Mouse (Mus musculus) heart, adult 2 months (tissue): ENCODE results near the gene Hspa2. TPM values are rescaled to one million over a fixed set of nuclear protein-coding genes. Genes with fewer than 3 reads are reported as not detected.

Experiments used
- DNase-seq, 2 experiments: peaks; one replicate each; pipeline ENCODE4 v3.0.0; 2021
- H3K27ac ChIP-seq: fragments of 200-600 bp; 2 replicates; pipeline ENCODE4 v1.8.1; 2022
- H3K27me3 ChIP-seq: fragments of 200-500 bp; 2 replicates; pipeline ENCODE4 v1.6.1; 2012; ENCODE audit warnings: mild to moderate bottlenecking, low read length, inconsistent platforms, mixed read lengths; ENCODE audit not compliant: control insufficient read depth, insufficient read depth
- H3K36me3 ChIP-seq: fragments of 200-500 bp; 2 replicates; pipeline ENCODE4 v1.6.1; 2012; ENCODE audit warnings: low read length, inconsistent platforms; ENCODE audit not compliant: control insufficient read depth, insufficient read depth
- H3K4me1 ChIP-seq: fragments of 200-500 bp; 2 replicates; pipeline ENCODE4 v1.6.1; 2011; ENCODE audit warnings: low read length; ENCODE audit not compliant: control insufficient read depth, insufficient read depth
- H3K4me3 ChIP-seq: fragments of 200-600 bp; 2 replicates; pipeline ENCODE4 v1.8.1; 2022
- H3K79me2 ChIP-seq: fragments of 200-500 bp; replicated peaks from 2 replicates; pipeline ENCODE4 v1.6.1; 2012; ENCODE audit warnings: mild to moderate bottlenecking, inconsistent platforms, low read length, moderate library complexity, mixed read lengths; ENCODE audit not compliant: control insufficient read depth, insufficient read depth
- H3K9ac ChIP-seq: fragments of 200-500 bp; 2 replicates; pipeline ENCODE4 v1.6.1; 2012; ENCODE audit warnings: low read depth, mild to moderate bottlenecking, control low read depth, inconsistent platforms, low read length, mixed read lengths
- CTCF ChIP-seq: fragments of 200-600 bp; IDR thresholded peaks from 2 replicates; pipeline ENCODE4 v1.8.1; 2022; ENCODE audit warnings: antibody characterized with exemption, mild to moderate bottlenecking, moderate library complexity
- EP300 ChIP-seq: fragments of 200-500 bp; IDR thresholded peaks from 2 replicates; pipeline ENCODE4 v1.6.1; 2011; ENCODE audit warnings: low read depth, low read length, control low read depth; ENCODE audit not compliant: insufficient read depth
- POLR2A ChIP-seq: fragments of 200-500 bp; IDR thresholded peaks from 2 replicates; pipeline ENCODE4 v1.6.1; 2011; ENCODE audit warnings: mild to moderate bottlenecking, low read depth, low read length, control low read depth; ENCODE audit not compliant: insufficient read depth
- WGBS: fragments of 180-500 bp; shearing (Covaris S2); methylation state at CpG from one replicate; pipeline ENCODE4 v1.1.7; 2018; 5-methylcytosine and 5-hydroxymethylcytosine counted together
- intact Hi-C: fragments of 180-260 bp; cut with DNase I; formaldehyde crosslinking; loops from one replicate; pipeline ENCODE4 v1.15.1; 2025
- polyA plus RNA-seq: library from polyadenylated mRNA; depleted of rRNA; stranded (reverse); fragments of >200 nt; gene quantifications from 2 replicates; pipeline ENCODE4 v1.2.3, GENCODE M21; 2012; rRNA removed
- total RNA-seq, 2 experiments: library from RNA; stranded (reverse); gene quantifications; 2 replicates each; pipeline ENCODE4 v1.2.3; 2021

The Hspa2 gene
- total and polyA plus RNA-seq, 3 experiments = 5.0 to 7.7 (median 5.1) TPM

GRCm38 (mm10) chr12:76448127-76448526 is 44.2 kb downstream of the Hspa2 start:
- H3K9ac ChIP-seq = no peak overlapping the region
- no peaks in the 10 kb centered on the region for H3K27me3 ChIP-seq
- H3K36me3 ChIP-seq = no peaks in the 10 kb centered on the region
- intact Hi-C loops = no loop called here
- no peak overlapping the region for H3K27ac ChIP-seq
- DNase-seq = no peak
- 66% methylated on average over 6 of the region's 6 CpGs for WGBS
- H3K4me3 ChIP-seq = no peak overlapping the region
- H3K4me1 ChIP-seq = no peaks in the 10 kb centered on the region
- TF ChIP-seq CTCF (no peak), POLR2A (no peak), EP300 (no peak)
- no peaks in the 10 kb centered on the region for H3K79me2 ChIP-seq

- H3K9ac ChIP-seq = no peak overlapping the region
- no peak overlapping the region for H3K4me3 ChIP-seq
- no peak for DNase-seq
- H3K27me3 ChIP-seq = no peaks in the 10 kb centered on the region
- intact Hi-C loops = no loop called here
- no peaks in the 10 kb centered on the region for H3K79me2 ChIP-seq
- H3K36me3 ChIP-seq = no peaks in the 10 kb centered on the region
- H3K4me1 ChIP-seq = no peaks in the 10 kb centered on the region
- H3K27ac ChIP-seq = no peak overlapping the region
- 73% methylated on average over 2 of the region's 2 CpGs for WGBS
- no peak for TF ChIP-seq CTCF
- TF ChIP-seq POLR2A = no peak
- TF ChIP-seq EP300 = no peak
These were observed 48.2 kb downstream of the Hspa2 start for GRCm38 (mm10) chr12:76452203-76452602.

Other genes starting within 250 kb of the Hspa2 start
- not detected for gene Esr2, start 226.9 kb upstream of the Hspa2 start, total RNA-seq
- gene Esr2, start 226.9 kb upstream of the Hspa2 start, polyA plus RNA-seq = 0.06 and 0.18 TPM in 2 replicates
- not detected for gene Tex21, start 157.4 kb upstream of the Hspa2 start, total RNA-seq
- gene Tex21, start 157.4 kb upstream of the Hspa2 start, polyA plus RNA-seq = not detected in 2 replicates
- gene Mthfd1, start 148.9 kb upstream of the Hspa2 start, total RNA-seq = 10 to 100 TPM; 27.4 to 30.2 TPM
- 16.9 and 25.6 TPM in 2 replicates for gene Mthfd1, start 148.9 kb upstream of the Hspa2 start, polyA plus RNA-seq
- gene Akap5, start 79.3 kb upstream of the Hspa2 start, total RNA-seq = 1 to 10 TPM; 1.0 to 1.7 TPM
- 1.1 and 2.3 TPM in 2 replicates for gene Akap5, start 79.3 kb upstream of the Hspa2 start, polyA plus RNA-seq
- 1 to 10 TPM; 6.8 to 7.9 TPM for gene Zbtb25, start 34.6 kb upstream of the Hspa2 start, total RNA-seq
- gene Zbtb25, start 34.6 kb upstream of the Hspa2 start, polyA plus RNA-seq = 6.0 and 13.4 TPM in 2 replicates
- gene Zbtb1, start 33.9 kb upstream of the Hspa2 start, total RNA-seq = 1 to 10 TPM; 3.0 to 3.9 TPM
- 1.1 and 2.3 TPM in 2 replicates for gene Zbtb1, start 33.9 kb upstream of the Hspa2 start, polyA plus RNA-seq
- under 1 TPM; 0.14 to 0.16 TPM for gene Ppp1r36, start 13.4 kb downstream of the Hspa2 start, total RNA-seq
- 0.09 and 0.41 TPM in 2 replicates for gene Ppp1r36, start 13.4 kb downstream of the Hspa2 start, polyA plus RNA-seq
- gene Plekhg3, start 126.7 kb downstream of the Hspa2 start, total RNA-seq = 10 to 100 TPM; 11.6 to 13.6 TPM
- 12.9 and 16.8 TPM in 2 replicates for gene Plekhg3, start 126.7 kb downstream of the Hspa2 start, polyA plus RNA-seq